Mouse (Mus musculus): ENCODE measurements at regions not wholly inside any gene's neighbourhood (a gene's known extent, or its start where the extent isn't known, plus 50 kb on each side); places are given as distances from the start of the nearest gene placed in this dataset.
"Not testable (repeated sequence)": the region's sequence is repeated elsewhere in the genome, so short reads cannot be mapped to it uniquely, and the experiment has no call there.

DNA sequence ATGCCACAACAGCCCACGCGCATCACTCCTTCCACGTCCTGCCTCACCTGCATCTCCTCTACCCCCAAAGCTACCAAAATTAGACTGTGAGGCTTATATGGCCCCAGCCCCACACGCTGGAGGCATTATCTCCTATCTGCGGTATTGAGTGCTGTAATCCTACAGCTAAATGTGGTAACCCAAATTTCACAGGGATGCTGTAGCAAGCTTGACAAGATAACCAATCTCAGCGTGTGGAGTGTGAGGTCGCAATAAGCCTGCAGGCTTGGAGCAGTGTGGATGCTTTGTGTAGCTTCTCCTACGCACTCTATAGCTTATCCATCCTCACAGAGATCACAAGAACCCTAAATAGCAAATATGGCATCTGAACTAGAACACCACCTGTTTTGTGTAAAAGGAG is 251.2 kb upstream of the Kcnh8 start:
- DNase-seq = no peak

DNA sequence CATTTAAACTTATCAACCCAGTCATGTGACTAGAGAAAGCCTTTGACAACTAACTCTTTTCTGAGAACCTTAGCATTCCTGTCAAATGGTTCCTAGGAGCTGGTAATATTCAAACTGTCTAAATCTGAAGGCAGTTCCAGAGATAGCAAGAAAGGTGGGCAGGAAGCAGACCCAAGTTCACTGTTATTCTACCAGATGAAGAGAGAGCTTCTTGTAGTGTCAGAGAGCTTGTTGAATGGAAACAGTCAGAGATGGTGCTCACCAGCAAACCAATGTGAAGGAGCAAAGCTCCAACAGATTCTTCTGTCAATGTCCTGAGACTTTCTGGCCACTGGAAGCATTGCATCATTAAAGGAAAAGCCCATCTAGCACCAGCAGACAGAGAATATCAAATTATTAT is 251.8 kb upstream of the Kcnh8 start:
- no peak for DNase-seq

DNA sequence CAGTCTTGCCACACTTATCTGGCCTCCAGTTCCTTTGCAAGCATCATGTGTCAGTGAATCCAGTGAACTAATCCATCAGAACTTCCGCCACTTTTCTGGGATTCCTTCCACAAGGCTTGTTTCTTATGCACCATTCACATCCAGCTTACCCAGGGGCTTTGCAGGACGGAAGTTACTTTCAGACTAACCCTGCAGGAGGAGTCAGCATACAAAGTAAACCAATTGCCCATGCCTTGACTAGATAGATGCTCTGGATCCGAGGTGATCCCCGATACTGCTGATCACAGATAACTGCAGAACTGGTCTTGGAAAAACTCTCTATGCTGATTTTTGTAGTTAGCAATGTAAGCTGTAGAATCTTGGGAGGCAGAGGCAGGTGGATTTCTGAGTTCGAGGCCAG is 252.6 kb upstream of the Kcnh8 start:
- DNase-seq = no peak

DNA sequence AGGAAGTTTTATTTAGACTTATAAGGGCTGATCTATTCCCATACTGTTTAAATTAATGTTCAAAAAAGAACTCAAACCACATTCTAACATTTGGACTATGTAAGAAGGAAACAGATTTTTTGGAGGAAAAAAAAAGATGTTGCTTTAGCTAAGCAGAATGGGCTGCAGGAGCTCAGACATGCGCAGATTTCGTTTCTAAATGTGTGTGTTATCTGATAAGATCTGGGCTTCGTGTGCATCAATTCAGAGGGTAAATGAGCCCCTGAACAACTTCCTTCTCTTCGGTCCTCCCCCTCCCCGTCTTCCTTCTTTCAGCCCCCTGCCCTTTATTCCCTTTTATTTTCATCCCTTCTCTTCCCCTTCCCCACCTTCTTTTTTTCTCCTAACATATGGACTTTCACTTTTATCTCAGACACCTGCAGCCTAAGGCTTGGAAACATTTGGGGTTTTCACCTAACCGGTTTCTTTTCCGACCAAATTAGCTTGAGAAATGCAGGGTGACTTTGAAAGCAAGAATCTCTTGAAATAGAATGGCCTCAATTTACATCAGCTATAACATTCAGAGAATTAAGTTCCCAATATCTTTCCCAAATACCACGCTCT is 253.9 kb upstream of the Kcnh8 start:
- no peak for DNase-seq

DNA sequence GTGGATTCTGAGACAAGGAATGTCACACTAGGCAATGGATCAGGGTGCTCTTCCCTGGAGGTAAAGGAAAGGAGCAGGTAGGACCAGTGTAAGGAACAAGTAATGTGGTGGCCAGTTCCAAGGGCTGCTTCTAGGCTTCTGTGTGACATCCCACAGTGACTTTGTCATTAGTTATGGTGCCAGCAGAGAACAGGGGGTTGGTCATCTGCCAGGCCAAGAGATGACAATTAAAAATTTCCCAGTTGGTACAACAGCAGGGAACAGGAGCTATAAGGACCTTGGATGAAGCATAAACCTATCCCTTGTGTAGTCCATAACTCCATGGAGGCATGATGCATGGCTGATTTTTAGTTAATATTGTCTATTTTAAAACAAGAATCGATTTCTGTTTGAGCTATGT is 281.9 kb upstream of the Kcnh8 start:
- no peak for DNase-seq

DNA sequence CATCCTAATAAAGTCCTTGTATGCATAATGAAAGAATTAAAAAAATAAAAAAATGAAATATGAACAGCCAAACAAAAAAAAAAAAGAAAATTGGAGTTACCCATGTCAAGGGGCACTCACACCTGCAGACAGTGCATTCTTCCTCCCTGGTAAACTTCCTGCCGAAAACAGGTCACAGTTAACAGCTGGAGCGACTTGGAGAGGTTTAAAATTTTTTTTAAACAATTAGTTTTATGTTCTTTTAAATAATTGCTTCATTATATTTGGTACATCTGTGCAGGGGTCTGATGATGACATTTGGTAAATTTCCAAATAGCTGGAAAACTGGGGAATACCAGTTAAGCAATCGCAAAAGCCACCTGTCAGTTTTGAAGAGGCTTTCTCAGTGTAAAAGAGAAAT is 285.5 kb upstream of the Kcnh8 start:
- no peak for DNase-seq

DNA sequence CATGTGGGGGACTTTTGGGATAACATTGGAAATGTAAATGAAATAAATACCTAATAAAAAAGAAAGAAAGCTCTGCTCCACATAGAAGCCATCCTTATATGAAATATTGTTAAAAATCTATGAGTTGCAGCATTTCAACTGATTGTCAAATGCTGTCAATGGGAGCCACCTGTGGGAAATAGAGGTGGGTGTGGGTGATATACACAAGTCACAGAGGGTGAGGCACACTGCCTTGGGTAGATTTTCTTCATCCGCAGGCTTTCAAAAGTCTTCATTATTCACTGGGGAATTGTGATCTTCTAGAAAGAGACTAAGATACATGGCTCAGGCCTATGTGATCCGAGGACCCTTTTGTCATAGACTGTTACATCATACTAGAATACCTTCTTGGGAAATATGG is 286.6 kb upstream of the Kcnh8 start:
- DNase-seq = no peak

DNA sequence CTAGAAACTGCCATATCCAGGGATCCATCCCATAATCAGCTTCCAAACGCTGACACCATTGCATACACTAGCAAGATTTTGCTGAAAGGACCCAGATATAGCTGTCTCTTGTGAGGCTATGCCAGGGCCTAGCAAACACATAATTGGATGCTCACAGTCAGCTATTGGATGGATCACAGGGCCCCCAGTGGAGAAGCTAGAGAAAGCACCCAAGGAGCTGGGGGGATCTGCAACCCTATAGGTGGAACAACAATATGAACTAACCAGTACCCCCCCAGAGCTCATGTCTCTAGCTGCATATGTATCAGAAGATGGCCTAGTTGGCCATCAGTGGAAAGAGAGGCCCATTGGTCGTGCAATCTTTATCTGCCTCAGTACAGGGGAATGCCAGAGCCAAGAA is 287.1 kb upstream of the Kcnh8 start:
- not testable (repeated sequence) for DNase-seq

DNA sequence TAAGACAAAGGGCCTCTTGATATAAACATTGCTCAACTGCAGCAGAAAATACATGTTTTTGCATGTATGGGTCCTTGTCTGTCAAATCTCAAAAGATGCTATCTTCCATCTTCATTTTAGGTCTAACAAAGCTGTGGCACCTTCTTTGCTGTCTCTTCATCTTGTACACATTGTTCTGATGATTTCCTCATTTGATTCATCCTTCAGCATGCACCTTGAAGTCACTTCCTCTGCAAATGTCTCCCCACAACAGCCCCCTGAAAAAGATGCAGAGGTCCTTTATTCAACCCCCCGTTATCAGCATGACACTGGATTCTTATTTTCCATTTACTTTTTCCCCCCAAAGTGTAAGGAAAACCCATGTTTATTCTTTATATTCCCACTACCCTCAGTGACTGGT is 290.5 kb upstream of the Kcnh8 start:
- DNase-seq = no peak

DNA sequence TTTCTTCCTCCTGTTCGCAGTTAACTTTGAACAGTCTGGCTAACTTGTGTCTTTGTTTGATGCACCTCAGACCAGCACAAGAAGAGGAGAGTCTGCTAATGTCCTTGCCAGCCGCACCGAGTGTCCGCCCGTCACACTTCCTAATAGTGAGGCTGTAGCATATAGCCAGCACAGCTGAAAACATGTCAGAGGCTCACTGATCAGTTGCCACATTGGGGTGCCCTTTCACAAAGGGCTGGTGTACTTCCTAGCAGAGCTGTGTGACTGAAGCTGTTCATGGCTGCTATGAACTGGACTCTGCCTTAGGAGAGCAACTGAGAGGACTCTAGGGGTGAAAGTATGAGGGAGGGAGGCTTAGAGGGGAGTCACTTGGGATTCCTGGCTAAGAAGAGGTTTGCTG is 293.7 kb upstream of the Kcnh8 start:
- no peak for DNase-seq

DNA sequence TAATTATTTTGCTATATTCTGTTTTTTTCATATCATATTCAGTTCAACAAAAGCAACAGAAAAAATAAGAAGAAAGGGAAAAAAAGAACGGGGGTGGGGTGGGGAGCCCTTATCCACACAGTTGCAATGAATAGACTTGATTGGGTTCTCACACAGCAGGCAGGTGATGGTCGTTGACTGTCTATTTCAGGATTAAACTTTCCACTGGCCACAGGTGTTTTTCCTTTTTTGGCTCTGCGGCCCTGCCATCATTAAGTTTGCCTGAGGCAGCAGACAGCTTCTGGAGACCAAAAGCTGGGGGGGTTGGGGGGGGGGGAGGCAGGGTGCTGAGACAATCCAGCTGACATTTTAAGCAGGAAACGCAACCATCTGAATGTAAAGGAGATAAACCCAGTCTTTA is 298.4 kb upstream of the Kcnh8 start:
- DNase-seq = no peak

DNA sequence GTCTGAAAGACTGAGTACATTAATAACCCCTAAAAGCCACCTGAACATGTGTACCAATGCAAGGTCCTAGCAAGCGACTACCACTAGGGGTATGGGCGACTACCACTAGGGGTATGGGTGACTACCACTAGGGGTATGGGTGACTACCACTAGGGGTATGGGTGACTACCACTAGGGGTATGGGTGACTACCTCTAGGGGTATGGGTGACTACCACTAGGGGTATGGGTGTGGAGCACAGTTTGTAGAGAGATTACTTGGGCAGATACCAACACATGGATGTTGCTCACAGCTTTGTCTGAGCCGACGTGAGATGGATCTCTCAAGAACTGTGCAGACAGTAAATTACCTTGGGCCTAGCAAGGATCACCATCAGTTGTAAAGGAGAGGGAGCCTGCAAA is 299.2 kb upstream of the Kcnh8 start:
- no peak for DNase-seq

DNA sequence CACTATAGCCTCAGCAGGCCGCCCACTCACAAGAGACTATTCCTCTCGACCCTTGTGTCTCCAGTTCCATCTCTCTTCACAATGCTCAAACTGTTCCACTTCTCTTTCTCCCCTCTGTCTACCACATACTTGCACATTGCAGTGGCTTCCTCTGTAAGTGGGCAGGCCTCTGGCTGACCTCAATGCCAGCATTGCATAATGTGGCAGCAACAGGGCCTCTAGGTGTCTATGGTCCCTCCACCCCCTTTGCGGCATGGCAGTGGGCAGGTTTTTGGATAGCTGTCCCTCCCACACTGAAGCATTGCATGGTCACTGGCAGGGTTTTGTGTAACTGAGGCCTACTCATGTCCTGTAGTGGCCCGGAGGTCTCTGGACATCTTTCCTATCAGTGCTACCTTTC is 302.7 kb upstream of the Kcnh8 start:
- DNase-seq = no peak

DNA sequence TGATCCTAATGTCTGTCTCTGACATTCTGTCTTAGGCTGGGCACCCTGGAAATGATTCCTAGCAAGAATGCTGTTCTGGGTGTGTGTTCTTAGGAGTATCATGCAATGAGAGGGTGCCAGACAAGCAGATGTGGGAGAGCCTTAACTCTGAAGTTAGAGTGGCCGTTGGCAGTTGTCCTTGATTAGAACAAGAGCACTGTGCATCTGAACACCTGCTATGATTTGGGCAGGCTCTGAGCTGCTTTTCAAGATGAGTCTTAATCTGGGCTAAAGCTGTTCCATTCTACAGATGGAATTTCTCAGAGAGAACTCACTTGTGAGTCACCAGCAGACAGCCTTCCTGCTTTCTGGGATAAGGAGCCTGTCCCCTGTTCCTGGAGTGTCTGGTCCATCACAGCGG is 317.1 kb upstream of the Kcnh8 start:
- no peak for DNase-seq

DNA sequence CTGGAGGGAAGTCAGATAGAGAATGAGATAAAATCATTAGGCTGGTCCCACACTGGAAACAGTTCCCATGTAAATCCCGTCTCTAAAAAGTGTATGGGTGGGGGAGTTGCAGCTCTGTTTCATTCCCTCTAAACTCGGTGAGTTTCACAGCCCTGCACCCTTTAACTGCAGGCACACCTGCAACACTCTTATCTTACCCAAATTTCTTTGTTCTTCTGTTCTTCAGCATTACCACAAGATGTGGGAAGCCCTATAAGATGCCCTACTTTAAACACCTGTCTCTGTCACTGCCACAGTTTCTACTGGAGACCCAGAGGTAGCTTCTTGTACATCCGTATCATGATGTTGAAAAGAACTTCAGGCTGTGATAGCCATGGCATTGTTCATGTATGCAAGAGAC is 320.2 kb upstream of the Kcnh8 start:
- DNase-seq = no peak

DNA sequence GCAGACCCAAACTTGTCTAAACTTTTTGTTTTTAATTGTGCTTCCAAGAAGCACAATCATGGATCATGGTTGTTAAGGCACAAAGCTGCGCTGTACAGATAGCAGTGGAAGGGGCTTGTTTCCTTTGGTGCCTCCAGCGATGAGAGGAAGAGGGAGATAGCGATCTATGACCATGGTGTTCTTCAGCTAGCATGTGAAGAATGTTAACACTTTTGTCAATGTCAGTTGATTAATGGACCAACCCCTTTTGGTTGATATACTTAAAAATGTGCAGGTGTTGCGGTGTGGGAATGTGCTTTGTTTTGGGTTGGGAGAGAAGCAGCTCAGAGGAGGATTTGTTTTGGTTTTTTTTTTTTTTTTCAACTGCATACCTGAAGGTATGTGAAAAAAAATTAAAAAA is 324.0 kb upstream of the Kcnh8 start:
- no peak for DNase-seq

DNA sequence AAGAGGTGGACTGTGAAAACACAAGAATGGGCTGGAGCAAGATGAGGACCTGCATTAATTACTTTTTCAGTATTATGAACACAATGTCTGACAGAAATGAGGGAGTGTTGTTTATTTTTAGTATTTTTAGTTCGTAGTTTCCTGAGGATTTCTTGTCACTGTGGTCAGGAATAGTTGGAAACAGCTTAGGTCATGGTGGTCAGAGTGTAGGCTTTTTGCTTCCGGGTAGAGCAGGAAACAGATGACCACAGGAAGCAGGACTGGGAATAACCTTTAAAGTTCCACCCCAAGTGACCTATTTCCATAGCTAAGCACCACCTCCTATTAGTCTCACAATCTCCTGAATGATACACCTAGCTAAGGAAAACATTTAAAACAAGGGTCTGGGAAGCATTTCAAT is 333.7 kb upstream of the Kcnh8 start:
- no peak for DNase-seq

DNA sequence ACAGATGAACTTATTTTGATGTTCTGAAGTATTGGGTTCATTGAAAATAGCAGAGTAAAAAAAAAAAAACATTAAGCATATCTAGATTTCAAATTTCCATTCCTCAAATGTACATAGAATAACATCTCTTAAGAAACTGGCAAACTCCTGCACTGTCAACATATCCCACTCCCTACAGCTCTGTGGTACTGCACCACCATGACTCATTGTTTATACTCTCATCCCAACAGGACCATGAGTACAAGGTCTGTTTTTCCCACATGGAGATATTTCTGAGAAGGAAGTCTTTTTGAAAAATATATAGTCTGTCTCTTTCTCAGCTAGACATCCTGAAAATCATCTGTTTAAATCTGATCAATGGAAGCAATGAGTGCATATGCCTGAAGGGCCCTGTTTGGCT is 351.2 kb upstream of the Kcnh8 start:
- no peak for DNase-seq

DNA sequence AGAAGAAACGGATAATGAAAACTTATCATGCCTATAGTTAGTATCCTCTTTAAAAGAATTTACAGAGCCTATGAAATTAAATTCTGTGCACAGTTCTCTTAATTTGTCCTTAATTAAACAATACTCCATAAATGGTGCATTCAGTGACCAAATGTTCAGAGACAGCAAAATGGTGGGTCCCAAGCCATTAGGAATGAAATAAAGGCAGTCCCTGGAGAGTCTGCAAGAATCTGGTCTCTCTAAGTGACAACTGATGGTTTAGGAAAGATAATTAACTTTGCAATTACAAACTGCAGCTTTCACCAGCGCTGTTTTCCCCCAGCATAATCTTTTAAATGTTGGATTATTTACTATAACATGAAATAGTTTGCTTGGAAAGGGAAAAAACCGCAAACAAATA is 376.9 kb upstream of the Kcnh8 start:
- DNase-seq = no peak

DNA sequence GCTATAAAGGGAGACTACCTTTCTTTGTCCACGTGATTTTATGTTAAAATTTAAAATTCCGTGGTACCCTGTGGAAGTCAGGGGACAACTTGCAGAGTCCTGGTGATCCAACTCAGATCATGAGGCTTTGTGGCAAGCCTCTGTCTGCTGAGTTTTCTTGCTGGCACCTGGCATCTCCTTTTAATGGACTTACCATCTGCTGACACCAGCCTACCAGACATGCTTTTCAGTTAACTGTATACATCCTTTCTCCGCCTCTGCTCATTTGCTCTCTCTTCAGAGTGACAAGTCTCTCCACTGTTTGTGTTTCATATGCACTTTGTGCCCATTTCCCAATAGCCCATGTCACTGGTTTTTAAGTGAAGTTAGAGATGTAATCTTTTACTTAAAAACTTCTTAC is 382.1 kb upstream of the Kcnh8 start:
- DNase-seq = no peak

DNA sequence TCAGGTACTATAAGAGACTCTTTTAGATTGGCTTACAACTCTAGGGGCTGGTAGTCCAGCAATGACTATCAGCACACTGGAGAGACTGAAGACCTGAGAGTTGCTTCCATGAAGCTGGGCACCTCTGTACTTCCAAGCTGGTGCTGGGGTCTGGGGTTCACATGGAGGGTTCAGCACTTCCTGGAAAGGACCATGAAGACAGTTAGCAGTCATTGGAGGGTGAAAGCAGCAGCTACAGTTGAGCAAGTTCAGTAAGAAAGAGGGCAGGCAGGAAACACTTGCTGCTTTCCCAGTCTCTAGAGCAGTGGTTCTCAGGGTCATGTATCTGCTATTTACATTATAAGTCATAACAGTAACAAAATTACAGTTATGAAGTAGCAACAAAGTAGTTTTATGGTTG is 384.3 kb upstream of the Satb1 start:
- no peak for DNase-seq

DNA sequence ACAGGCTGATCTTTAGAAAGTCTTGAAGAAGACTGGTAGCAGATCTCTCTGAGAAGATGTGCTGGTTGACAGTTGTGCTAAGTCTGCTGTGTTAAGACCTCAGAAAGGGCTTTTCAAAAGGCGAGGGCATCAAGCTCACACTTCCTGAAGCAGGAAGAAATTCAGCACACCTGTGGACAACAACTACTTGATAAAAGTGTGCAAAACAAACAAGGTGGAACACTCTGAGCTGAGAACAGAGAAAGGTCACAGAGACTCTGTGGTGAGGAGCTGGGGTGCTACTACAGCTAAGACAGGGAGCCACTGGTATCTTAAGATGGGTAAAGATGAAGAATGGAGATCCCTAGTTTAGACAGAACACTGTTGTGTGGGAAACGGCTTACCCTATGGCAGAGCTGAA is 379.9 kb upstream of the Satb1 start:
- DNase-seq = no peak

DNA sequence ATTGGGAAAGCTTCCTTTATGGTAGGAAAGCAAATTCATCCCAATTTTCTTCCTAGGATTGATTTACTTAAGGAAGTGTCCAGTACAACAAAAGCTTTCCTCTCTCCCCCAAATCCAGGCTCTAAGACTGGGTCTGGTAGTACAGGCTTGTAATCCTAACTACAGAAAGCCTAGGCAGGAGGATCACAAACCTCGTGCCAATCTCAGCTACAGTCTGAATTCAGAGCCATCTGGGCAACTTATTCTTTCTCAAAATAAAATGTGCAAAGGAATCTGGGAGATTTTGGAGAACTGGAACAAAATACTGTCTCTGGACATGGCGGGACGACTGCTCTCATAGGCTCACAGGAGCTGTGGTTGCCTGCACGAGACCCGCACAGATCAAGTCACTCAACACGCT is 377.4 kb upstream of the Satb1 start:
- no peak for DNase-seq

DNA sequence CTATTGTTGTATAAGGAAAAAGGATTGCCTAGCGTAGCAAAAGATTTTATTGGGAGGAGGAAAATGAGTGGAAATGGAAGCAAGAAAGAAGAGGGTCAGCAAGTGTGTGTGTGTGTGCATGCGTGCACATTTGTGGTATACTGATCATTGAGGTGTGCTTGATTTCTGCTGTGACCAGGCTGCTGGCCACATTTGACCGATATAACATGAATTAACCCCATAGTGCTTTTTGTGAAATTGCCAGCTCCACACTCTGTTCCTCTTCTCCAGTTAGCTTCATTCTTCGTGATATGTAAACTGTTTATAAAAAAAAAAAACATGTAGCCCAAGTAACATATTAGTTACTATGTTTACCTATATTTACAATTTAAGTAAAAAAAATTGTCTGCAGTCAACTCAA is 364.6 kb upstream of the Satb1 start:
- no peak for DNase-seq

DNA sequence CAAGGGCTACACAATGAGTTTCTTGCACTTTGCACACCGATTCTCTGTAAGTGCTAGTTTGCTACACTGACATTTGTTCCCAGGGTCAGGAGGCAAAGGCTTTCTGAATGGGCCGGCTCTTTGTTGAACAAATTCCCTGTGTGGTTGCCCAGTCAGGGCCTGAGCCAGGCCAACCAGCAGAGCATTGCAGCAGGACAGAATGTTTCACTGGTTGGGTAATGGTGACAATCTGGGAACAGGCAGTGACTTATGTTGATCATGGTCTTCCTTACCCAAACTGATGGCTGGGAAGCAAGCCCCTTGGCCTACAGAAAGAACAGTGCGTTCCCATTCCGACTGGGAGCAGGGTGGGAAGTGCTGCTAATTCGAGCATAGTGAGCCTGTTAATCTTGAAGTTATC is 363.7 kb upstream of the Satb1 start:
- no peak for DNase-seq

DNA sequence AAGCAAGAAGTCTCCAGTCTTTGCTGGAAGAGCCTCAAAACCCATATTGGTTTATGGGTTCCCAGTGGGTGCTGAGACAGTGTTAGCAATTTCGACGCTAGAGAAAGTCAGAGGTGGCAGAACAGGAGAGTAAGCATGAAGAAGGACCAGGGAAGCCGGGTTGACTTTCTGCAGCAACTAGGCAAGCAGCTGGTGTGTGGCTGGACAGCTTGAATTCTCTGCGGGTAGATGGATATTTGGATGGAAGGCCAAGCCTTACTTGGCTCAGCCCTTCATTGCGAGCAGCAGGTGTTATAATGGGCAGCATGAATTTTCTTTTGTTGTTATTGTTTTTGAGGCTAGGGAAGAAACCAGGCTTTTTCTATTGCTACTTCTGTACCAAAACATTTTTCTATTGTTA is 362.7 kb upstream of the Satb1 start:
- DNase-seq = no peak
